Mouse (Mus musculus) heart, embryonic 16.5 days (tissue): ENCODE measurements at regions not wholly inside any gene's neighbourhood (a gene's known extent, or its start where the extent isn't known, plus 50 kb on each side); places are given as distances from the start of the nearest gene placed in this dataset.

ENCODE experiments used
- ATAC-seq: fragments of 200-750 bp; cut with Nextera tagmentation; replicated peaks from 2 replicates; pipeline ENCODE4 v1.8.0; 2017; ENCODE audit warnings: moderate number of reproducible peaks; ENCODE audit not compliant: insufficient read depth, low FRiP score; ENCODE audit errors: extremely low read depth
- H3K27ac ChIP-seq: fragments of 300-500 bp; sonication (generic); 2 replicates; pipeline ENCODE4 v1.5.1; 2014; ENCODE audit warnings: mild to moderate bottlenecking, low read length, control low read depth, moderate library complexity
- H3K27me3 ChIP-seq: fragments of 300-500 bp; sonication (generic); 2 replicates; pipeline ENCODE4 v1.6.1; 2014; ENCODE audit warnings: low read length, mixed read lengths; ENCODE audit not compliant: control insufficient read depth, insufficient read depth
- H3K36me3 ChIP-seq: fragments of 300-500 bp; sonication (generic); 2 replicates; pipeline ENCODE4 v1.6.1; 2014; ENCODE audit not compliant: control insufficient read depth, insufficient read depth
- H3K4me1 ChIP-seq: fragments of 300-500 bp; sonication (generic); 2 replicates; pipeline ENCODE4 v1.6.1; 2014; ENCODE audit warnings: low read length, mixed read lengths; ENCODE audit not compliant: control insufficient read depth, insufficient read depth
- H3K4me2 ChIP-seq: fragments of 300-500 bp; sonication (generic); 2 replicates; pipeline ENCODE4 v1.6.1; 2014; ENCODE audit warnings: low read depth, mild to moderate bottlenecking, control low read depth, low read length
- H3K4me3 ChIP-seq: fragments of 300-500 bp; sonication (generic); 2 replicates; pipeline ENCODE4 v1.5.1; 2014; ENCODE audit warnings: mild to moderate bottlenecking, control low read depth, low read length
- H3K9ac ChIP-seq: fragments of 300-500 bp; sonication (generic); 2 replicates; pipeline ENCODE4 v1.6.1; 2014; ENCODE audit warnings: low read length, control low read depth
- H3K9me3 ChIP-seq: fragments of 300-500 bp; sonication (generic); replicated peaks from 2 replicates; pipeline ENCODE4 v1.6.1; 2016; ENCODE audit warnings: low read length; ENCODE audit not compliant: control insufficient read depth
- WGBS: fragments of 180-500 bp; shearing (Covaris S2); extraction: QIAGEN DNeasy Blood & Tissue Kit; methylation state at CpG from one replicate; pipeline ENCODE4 v1.1.7; 2014; 5-methylcytosine and 5-hydroxymethylcytosine counted together

GRCm38 (mm10) chr8:80328676-80329075 lies 164.9 kb upstream of the Gypa start:
- 77% methylated on average over 2 of the region's 2 CpGs for WGBS
- Histone ChIP-seq H3K9ac (no peak overlapping the region), H3K4me3 (no peak overlapping the region), H3K9me3 (no peaks in the 10 kb centered on the region), H3K27ac (no peak overlapping the region), H3K4me2 (no peak overlapping the region), H3K4me1 (no peaks in the 10 kb centered on the region), H3K36me3 (no peaks in the 10 kb centered on the region), H3K27me3 (no peaks in the 10 kb centered on the region)
- no peak for ATAC-seq

- no peaks in the 10 kb centered on the region for H3K9me3 ChIP-seq
- WGBS: 91% methylated on average over 3 of the region's 3 CpGs
- ATAC-seq: no peak
- no peaks in the 10 kb centered on the region for H3K27me3 ChIP-seq
- H3K4me2 ChIP-seq: no peak overlapping the region
- no peaks in the 10 kb centered on the region for H3K36me3 ChIP-seq
- no peak overlapping the region for H3K9ac ChIP-seq
- no peak overlapping the region for H3K4me3 ChIP-seq
- H3K27ac ChIP-seq: no peak overlapping the region
- no peaks in the 10 kb centered on the region for H3K4me1 ChIP-seq
Observed at GRCm38 (mm10) chr8:80325859-80326258, 167.7 kb upstream of the Gypa start.

GRCm38 (mm10) chr8:80325132-80325531 lies 168.4 kb upstream of the Gypa start:
- no peak for ATAC-seq
- no peak overlapping the region for H3K27ac ChIP-seq
- no peak overlapping the region for H3K9ac ChIP-seq
- no peak overlapping the region for H3K4me3 ChIP-seq
- H3K9me3 ChIP-seq: no peaks in the 10 kb centered on the region
- WGBS: 64% methylated on average over 4 of the region's 4 CpGs
- H3K4me2 ChIP-seq: no peak overlapping the region
- no peaks in the 10 kb centered on the region for H3K36me3 ChIP-seq
- H3K27me3 ChIP-seq: no peaks in the 10 kb centered on the region
- no peaks in the 10 kb centered on the region for H3K4me1 ChIP-seq

- no peak overlapping the region for H3K27ac ChIP-seq
- no peaks in the 10 kb centered on the region for H3K27me3 ChIP-seq
- H3K9me3 ChIP-seq: no peaks in the 10 kb centered on the region
- H3K9ac ChIP-seq: no peak overlapping the region
- H3K4me3 ChIP-seq: no peak overlapping the region
- H3K4me2 ChIP-seq: no peak overlapping the region
- H3K4me1 ChIP-seq: peaks cover 8% of the 10 kb centered on the region; the same call in 1 of the 2 replicates
- no peaks in the 10 kb centered on the region for H3K36me3 ChIP-seq
- ATAC-seq: no peak
- 52% methylated on average over 6 of the region's 6 CpGs for WGBS
Observed at GRCm38 (mm10) chr8:80318231-80318870, 175.2 kb upstream of the Gypa start.

- H3K36me3 ChIP-seq: no peaks in the 10 kb centered on the region
- H3K4me1 ChIP-seq: peaks cover 8% of the 10 kb centered on the region; the same call in 1 of the 2 replicates
- peak overlapping the region; percentile 48 for H3K4me2 ChIP-seq
- no peak for ATAC-seq
- WGBS: 7% methylated on average over 13 of the region's 13 CpGs
- no peaks in the 10 kb centered on the region for H3K9me3 ChIP-seq
- H3K27me3 ChIP-seq: no peaks in the 10 kb centered on the region
- H3K27ac ChIP-seq: no peak overlapping the region
- no peak overlapping the region for H3K9ac ChIP-seq
- 0 out of 2 replicates have a peak overlapping the region, but pooled peaks have one; percentile 8 for H3K4me3 ChIP-seq
Observed at GRCm38 (mm10) chr8:80315371-80315770, 178.2 kb upstream of the Gypa start.

GRCm38 (mm10) chr8:80314826-80315225 lies 178.8 kb upstream of the Gypa start:
- Histone ChIP-seq H3K9ac (no peak overlapping the region), H3K36me3 (no peaks in the 10 kb centered on the region), H3K9me3 (no peaks in the 10 kb centered on the region), H3K4me3 (no peak overlapping the region), H3K27me3 (no peaks in the 10 kb centered on the region), H3K4me2 (peak overlapping the region; percentile 48), H3K4me1 (peaks cover 8% of the 10 kb centered on the region; the same call in 1 of the 2 replicates), H3K27ac (no peak overlapping the region)
- WGBS: 26% methylated on average over 7 of the region's 7 CpGs
- no peak for ATAC-seq

GRCm38 (mm10) chr8:80313883-80314635 lies 179.5 kb upstream of the Gypa start:
- no peak overlapping the region for H3K4me3 ChIP-seq
- H3K4me2 ChIP-seq: no peak overlapping the region
- H3K9ac ChIP-seq: no peak overlapping the region
- no peaks in the 10 kb centered on the region for H3K27me3 ChIP-seq
- 28% methylated on average over 12 of the region's 12 CpGs for WGBS
- ATAC-seq: no peak
- no peaks in the 10 kb centered on the region for H3K36me3 ChIP-seq
- no peak overlapping the region for H3K27ac ChIP-seq
- H3K9me3 ChIP-seq: no peaks in the 10 kb centered on the region
- H3K4me1 ChIP-seq: peaks cover 8% of the 10 kb centered on the region; the same call in 1 of the 2 replicates

GRCm38 (mm10) chr8:80307761-80308160 lies 185.8 kb upstream of the Gypa start:
- Histone ChIP-seq H3K27me3 (no peaks in the 10 kb centered on the region), H3K36me3 (no peaks in the 10 kb centered on the region), H3K4me3 (no peak overlapping the region), H3K4me1 (no peaks in the 10 kb centered on the region), H3K27ac (no peak overlapping the region), H3K9me3 (no peaks in the 10 kb centered on the region), H3K9ac (no peak overlapping the region), H3K4me2 (no peak overlapping the region)
- 65% methylated on average over 4 of the region's 4 CpGs for WGBS
- ATAC-seq: no peak

- no peaks in the 10 kb centered on the region for H3K27me3 ChIP-seq
- no peaks in the 10 kb centered on the region for H3K9me3 ChIP-seq
- no peak for ATAC-seq
- H3K27ac ChIP-seq: no peak overlapping the region
- no peaks in the 10 kb centered on the region for H3K36me3 ChIP-seq
- 72% methylated on average over 5 of the region's 5 CpGs for WGBS
- H3K9ac ChIP-seq: no peak overlapping the region
- no peaks in the 10 kb centered on the region for H3K4me1 ChIP-seq
- no peak overlapping the region for H3K4me2 ChIP-seq
- no peak overlapping the region for H3K4me3 ChIP-seq
Observed at GRCm38 (mm10) chr8:80298596-80298995, 195.0 kb upstream of the Gypa start.
